Mouse (Mus musculus) limb, embryonic 14.5 days (tissue): ENCODE results near the gene Tent2. TPM values are rescaled to one million over a fixed set of nuclear protein-coding genes. Genes with fewer than 3 reads are reported as not detected.
A peak's percentile ranks its signal among the peaks of the same experiment; 100 is the strongest.

Source experiments
- ATAC-seq: fragments of 200-750 bp; cut with Nextera tagmentation; 2 replicates; pipeline ENCODE4 v1.8.0; 2017; ENCODE audit warnings: low read depth, moderate number of reproducible peaks, moderate TSS enrichment; ENCODE audit not compliant: low FRiP score
- DNase-seq: peaks from one replicate; pipeline ENCODE4 v3.0.0-alpha.2; 2015; ENCODE audit warnings: low spot score
- H3K27ac ChIP-seq: fragments of 300-500 bp; sonication (generic); replicated peaks from 2 replicates; pipeline ENCODE4 v1.5.1; 2014; ENCODE audit warnings: low read depth, mild to moderate bottlenecking, low read length, moderate library complexity, mixed read lengths
- H3K27me3 ChIP-seq: fragments of 300-500 bp; sonication (generic); 2 replicates; pipeline ENCODE4 v1.6.1; 2014; ENCODE audit warnings: low read length, mixed read lengths; ENCODE audit not compliant: control insufficient read depth, insufficient read depth
- H3K36me3 ChIP-seq: fragments of 300-500 bp; sonication (generic); 2 replicates; pipeline ENCODE4 v1.6.1; 2014; ENCODE audit warnings: mild to moderate bottlenecking, low read length, moderate library complexity, mixed read lengths; ENCODE audit not compliant: control insufficient read depth, insufficient read depth
- H3K4me1 ChIP-seq: fragments of 300-500 bp; sonication (generic); 2 replicates; pipeline ENCODE4 v1.6.1; 2014; ENCODE audit warnings: antibody characterized with exemption, low read length, mixed read lengths; ENCODE audit not compliant: control insufficient read depth, insufficient read depth
- H3K4me2 ChIP-seq: fragments of 300-500 bp; sonication (generic); replicated peaks from 2 replicates; pipeline ENCODE4 v1.6.1; 2014; ENCODE audit warnings: low read depth, mild to moderate bottlenecking, low read length, moderate library complexity; ENCODE audit not compliant: severe bottlenecking
- H3K4me3 ChIP-seq: fragments of 300-500 bp; sonication (generic); replicated peaks from 2 replicates; pipeline ENCODE4 v1.5.1; 2014; ENCODE audit warnings: low read length
- H3K9ac ChIP-seq: fragments of 300-500 bp; sonication (generic); 2 replicates; pipeline ENCODE4 v1.6.1; 2014; ENCODE audit warnings: mild to moderate bottlenecking, low read depth, low read length, moderate library complexity; ENCODE audit not compliant: severe bottlenecking
- H3K9me3 ChIP-seq: fragments of 300-500 bp; sonication (generic); 2 replicates; pipeline ENCODE4 v1.6.1; 2016; ENCODE audit warnings: low read length; ENCODE audit not compliant: control insufficient read depth
- POLR2A ChIP-seq: fragments of 200-500 bp; IDR thresholded peaks from 2 replicates; pipeline ENCODE4 v1.8.0; 2012; ENCODE audit warnings: inconsistent platforms, mild to moderate bottlenecking, moderate library complexity, borderline replicate concordance; ENCODE audit not compliant: insufficient read depth, insufficient read length; ENCODE audit errors: extremely low read depth
- WGBS: fragments of 180-500 bp; shearing (Covaris S2); extraction: QIAGEN DNeasy Blood & Tissue Kit; methylation state at CpG from one replicate; pipeline ENCODE4 v1.1.7; 2014; 5-methylcytosine and 5-hydroxymethylcytosine counted together
- polyA plus RNA-seq, 2 experiments: library from polyadenylated mRNA; depleted of rRNA in 1 of 2; stranded (reverse) in 1 of 2; unstranded in 1 of 2; fragments of >200 nt; fragmentation: Nextera tagmentation in 1 of 2; extraction: Ambion mirVana in 1 of 2; gene quantifications; 2 replicates each; pipeline versions ENCODE4 v1.2.1 to v1.2.3; 2012 to 2014

Tent2 gene
- polyA plus RNA-seq, 2 experiments, result 74.6 to 76.1 TPM

DNA sequence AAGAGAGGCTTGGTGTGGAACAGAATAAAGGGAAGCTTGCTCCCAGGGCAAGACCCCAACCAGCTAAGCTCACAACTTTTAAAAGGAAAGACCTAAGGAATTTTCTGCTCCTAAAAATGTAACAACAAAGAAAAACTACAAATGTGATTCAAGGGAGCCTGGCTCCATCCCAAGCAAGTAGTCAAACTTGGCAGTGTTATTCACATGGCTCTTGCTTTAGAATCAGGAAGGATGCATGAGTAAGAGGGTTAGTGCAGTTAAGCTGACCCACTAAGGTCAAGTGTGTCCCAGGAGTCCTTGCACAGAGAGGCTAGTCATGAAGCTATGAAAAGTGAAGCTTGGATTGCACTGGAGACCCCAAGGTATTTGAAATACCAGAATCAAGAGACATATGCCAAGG, 29.7 kb downstream of the Tent2 start:
- H3K27ac ChIP-seq, result no peak overlapping the region
- DNase-seq, result no peak
- no peak for TF ChIP-seq POLR2A
- no peaks in the 10 kb centered on the region for H3K9me3 ChIP-seq
- ATAC-seq, result no peak
- no peak overlapping the region for H3K9ac ChIP-seq
- no peaks in the 10 kb centered on the region for H3K27me3 ChIP-seq
- H3K4me2 ChIP-seq, result no peak overlapping the region
- H3K4me1 ChIP-seq, result no peaks in the 10 kb centered on the region
- no peak overlapping the region for H3K4me3 ChIP-seq
- peaks cover 39% of the 10 kb centered on the region for H3K36me3 ChIP-seq

DNA sequence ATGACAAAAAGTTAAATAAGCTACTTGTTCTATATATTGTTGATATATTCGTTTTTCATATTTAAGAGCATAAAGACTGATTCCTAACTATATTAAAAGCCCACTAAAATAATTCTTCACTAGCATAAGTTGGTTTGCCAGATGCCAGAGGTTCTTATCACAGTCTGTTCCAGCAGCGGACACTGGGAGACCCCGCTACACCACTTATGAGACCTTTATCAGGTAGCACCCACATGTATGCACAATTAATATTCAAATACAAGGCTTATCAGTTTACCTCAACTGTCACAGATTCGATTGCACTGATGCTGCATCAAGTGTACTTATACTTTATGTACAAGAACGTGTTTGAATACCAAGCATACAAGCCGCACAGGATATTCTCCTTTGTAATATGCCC, 33.9 kb downstream of the Tent2 start:
- TF ChIP-seq POLR2A, result no peak
- Histone ChIP-seq H3K27me3 (no peaks in the 10 kb centered on the region), H3K36me3 (peaks cover 32% of the 10 kb centered on the region), H3K9me3 (no peaks in the 10 kb centered on the region), H3K27ac (no peak overlapping the region), H3K9ac (no peak overlapping the region), H3K4me1 (no peaks in the 10 kb centered on the region), H3K4me3 (no peak overlapping the region), H3K4me2 (no peak overlapping the region)
- DNase-seq (no peak), ATAC-seq (no peak)
- WGBS, result 96% methylated on average over 6 of the region's 6 CpGs

DNA sequence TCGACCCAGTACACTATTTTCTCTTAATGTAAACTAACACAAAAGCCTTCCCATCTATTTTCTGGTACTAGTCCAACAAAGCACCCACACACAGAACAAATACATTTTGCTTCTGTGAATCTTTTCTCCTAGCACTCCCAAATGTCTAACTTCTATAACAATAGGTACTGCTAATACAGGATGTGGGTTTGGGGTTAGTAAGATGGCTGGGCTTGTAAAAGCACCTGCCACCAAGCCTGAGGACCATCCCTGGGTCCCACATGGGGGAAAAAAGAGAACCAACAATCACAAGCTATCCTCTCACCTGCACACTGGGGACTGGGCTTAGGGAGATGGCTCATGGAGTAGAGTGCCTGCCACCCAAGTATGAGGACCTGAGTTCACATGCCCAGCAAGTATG, 38.9 kb downstream of the Tent2 start:
- Histone ChIP-seq H3K4me3 (no peak overlapping the region), H3K9me3 (no peaks in the 10 kb centered on the region), H3K27ac (no peak overlapping the region), H3K9ac (no peak overlapping the region), H3K27me3 (no peaks in the 10 kb centered on the region), H3K36me3 (peaks cover 43% of the 10 kb centered on the region), H3K4me2 (no peak overlapping the region), H3K4me1 (no peaks in the 10 kb centered on the region)
- 81% methylated on average over 1 of the region's 1 CpGs for WGBS
- no peak for TF ChIP-seq POLR2A
- ATAC-seq, result no peak
- DNase-seq, result no peak

GRCm38 (mm10) chr13:93144336-93145167, 47.6 kb downstream of the Tent2 start, which contains the start of gene Cmya5:
Gene Cmya5 (minus strand): TSS chr13:93144724.
- H3K4me3 ChIP-seq, result peak within 1 kb of the TSS; percentile 48
- peak within 1 kb of the TSS; percentile 70 for H3K27ac ChIP-seq
- peaks cover 7% of the 10 kb centered on the region for H3K4me1 ChIP-seq
- H3K36me3 ChIP-seq, result peaks cover 12% of the 10 kb centered on the region
- H3K9ac ChIP-seq, result peak within 1 kb of the TSS; percentile 68
- H3K27me3 ChIP-seq, result no peaks in the 10 kb centered on the region
- WGBS, result 2% methylated on average over 33 of the region's 45 CpGs
- peak within 1 kb of the TSS; percentile 91 for H3K4me2 ChIP-seq
- peak; percentile 90 for DNase-seq
- ATAC-seq, result peak; percentile 87
- no peaks in the 10 kb centered on the region for H3K9me3 ChIP-seq
- TF ChIP-seq POLR2A, result no peak

DNA sequence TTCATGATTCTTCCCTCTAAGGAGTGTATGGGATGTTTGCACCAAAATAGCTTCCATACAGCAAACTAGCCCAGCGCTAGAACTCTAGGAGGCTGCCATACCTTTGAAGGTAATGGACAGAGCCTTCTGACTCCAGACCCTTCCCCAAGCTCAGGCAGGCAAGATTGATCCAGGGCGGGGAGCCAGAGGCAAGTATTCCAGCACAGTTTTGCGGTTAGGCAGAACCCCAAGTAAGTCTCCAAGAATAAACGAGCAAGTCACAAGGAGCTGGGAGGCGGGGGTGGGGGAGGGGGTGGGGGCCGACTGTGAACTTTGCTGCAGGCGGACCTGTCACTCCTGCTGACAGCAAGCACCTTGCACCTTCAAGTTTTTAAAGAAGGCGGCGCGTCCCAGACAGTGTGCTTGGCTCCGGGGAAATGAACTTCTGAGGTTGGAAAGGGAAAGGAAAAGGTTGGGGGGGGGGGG, 48.3 kb downstream of the Tent2 start:
- ATAC-seq (peak; percentile 45), DNase-seq (no peak)
- TF ChIP-seq POLR2A, result no peak
- H3K4me3 ChIP-seq, result peak overlapping the region; percentile 48
- peak overlapping the region; percentile 91 for H3K4me2 ChIP-seq
- H3K27ac ChIP-seq, result peak overlapping the region; percentile 70
- no peaks in the 10 kb centered on the region for H3K27me3 ChIP-seq
- WGBS, result 8% methylated on average over 11 of the region's 11 CpGs
- H3K9ac ChIP-seq, result peak overlapping the region; percentile 68
- H3K9me3 ChIP-seq, result no peaks in the 10 kb centered on the region
- peaks cover 7% of the 10 kb centered on the region for H3K4me1 ChIP-seq
- peaks cover 6% of the 10 kb centered on the region; the same call in 1 of the 2 replicates for H3K36me3 ChIP-seq
